ENCODE assay signal across 12 mouse cellular contexts in the genomic region with DNA sequence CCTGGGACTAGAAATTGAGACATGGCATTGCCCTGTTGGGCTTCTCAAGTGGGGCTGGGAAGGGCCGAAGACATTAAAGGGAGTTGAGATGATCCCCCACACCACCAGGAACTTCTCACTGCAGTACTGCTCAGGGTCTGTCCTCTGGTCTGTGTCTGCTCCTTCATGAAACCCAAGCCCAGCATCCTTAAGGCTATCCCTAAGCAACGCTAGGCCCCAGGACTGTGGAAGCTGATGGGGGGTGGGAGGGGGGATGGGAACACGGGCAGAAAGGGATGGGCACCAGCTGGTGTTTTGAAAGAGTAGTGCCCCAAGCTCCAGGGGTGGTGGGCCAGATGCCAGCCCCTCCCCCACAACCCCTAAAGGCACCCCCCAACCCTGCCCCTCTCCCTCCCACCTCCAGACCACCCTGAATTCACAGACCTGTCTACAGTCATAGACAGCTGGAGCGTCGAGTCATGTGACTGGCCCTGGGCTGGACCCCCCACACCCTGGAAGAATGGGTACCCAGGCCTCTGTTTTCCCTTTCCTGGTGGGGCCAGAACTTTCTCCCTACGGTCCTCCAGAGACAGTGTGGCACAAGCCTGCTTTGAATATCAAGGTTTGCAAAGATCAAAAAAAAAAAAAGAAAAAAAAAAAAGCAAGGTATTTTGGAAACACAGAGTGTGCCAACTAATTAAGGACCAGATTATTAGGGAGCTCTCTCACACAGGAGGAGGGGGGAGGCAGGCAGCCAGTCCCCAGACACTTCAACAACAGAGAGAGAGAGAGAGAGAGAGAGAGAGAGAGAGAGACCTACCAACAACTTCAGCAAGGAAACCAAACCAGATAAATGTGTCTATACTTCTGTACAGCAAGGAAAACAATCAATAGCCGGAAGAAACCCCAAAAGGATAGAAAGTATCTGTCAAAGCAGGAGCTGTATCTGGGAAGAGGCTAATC.
DNase-seq lines count a peak whose midpoint lies in the region; ATAC-seq lines count a peak whose summit lies in the region.
"Had no signal": no experiment of that assay in that cellular context is flagged by ENCODE, and none has a peak within 500 bp of the region (broad histone marks: within the 10 kb centered on the region; RNA-seq: fewer than 3 reads in every experiment).

No protein-coding gene starts in this region.

- H3K4me3 ChIP-seq in heart, embryonic 12.5 days, result no peak overlapping the region
- no peak overlapping the region for H3K4me3 ChIP-seq in limb, embryonic 10.5 days
- H3K4me3 ChIP-seq in liver, embryonic 12.5 days, result no peak overlapping the region

- WGBS in heart, embryonic 12.5 days, result 71% methylated on average over 7 of the region's 7 CpGs
- WGBS in limb, embryonic 10.5 days, result 73% methylated on average over 7 of the region's 7 CpGs
- WGBS in liver, embryonic 12.5 days (ENCODE audit: insufficient replicate concordance), result 66% methylated on average over 7 of the region's 7 CpGs

- peaks cover 9% of the 10 kb centered on the region; the same call in 1 of the 2 replicates for H3K4me1 ChIP-seq in heart, embryonic 12.5 days (replicated peaks)
- H3K4me1 ChIP-seq in limb, embryonic 10.5 days, result peaks cover 21% of the 10 kb centered on the region
- H3K4me1 ChIP-seq in liver, embryonic 12.5 days, result no peaks in the 10 kb centered on the region

- H3K36me3 ChIP-seq in heart, embryonic 12.5 days, result no peaks in the 10 kb centered on the region
- no peaks in the 10 kb centered on the region for H3K36me3 ChIP-seq in limb, embryonic 10.5 days
- H3K36me3 ChIP-seq in liver, embryonic 12.5 days, result no peaks in the 10 kb centered on the region

- no peak overlapping the region for H3K4me2 ChIP-seq in heart, embryonic 12.5 days
- no peak overlapping the region for H3K4me2 ChIP-seq in liver, embryonic 12.5 days

- no peaks in the 10 kb centered on the region for H3K9me3 ChIP-seq in heart, embryonic 12.5 days (replicated peaks)
- H3K9me3 ChIP-seq in limb, embryonic 10.5 days (replicated peaks), result no peaks in the 10 kb centered on the region
- no peaks in the 10 kb centered on the region for H3K9me3 ChIP-seq in liver, embryonic 12.5 days (replicated peaks)

- H3K27me3 ChIP-seq in heart, embryonic 12.5 days (replicated peaks), result no peaks in the 10 kb centered on the region
- no peaks in the 10 kb centered on the region for H3K27me3 ChIP-seq in limb, embryonic 10.5 days (ENCODE audit: low read depth, poor library complexity, severe bottlenecking)
- H3K27me3 ChIP-seq in liver, embryonic 12.5 days (replicated peaks), result no peaks in the 10 kb centered on the region

- DNase-seq in heart, postnatal 4 days, result no peak
- DNase-seq in retina, postnatal 1 day, result peak; percentile 52
- DNase-seq in retina, embryonic 14.5 days (ENCODE audit: low spot score), result no peak
- DNase-seq in limb, embryonic 10.5 days (ENCODE audit: low spot score), result no peak
- no peak for DNase-seq in layer of hippocampus, postnatal 36 days
- DNase-seq: adrenal gland, adult 2 months; kidney, adult 9 months; thymus, adult 18-20 months had no signal

- H3K9ac ChIP-seq in heart, embryonic 12.5 days, result no peak overlapping the region
- no peak overlapping the region for H3K9ac ChIP-seq in liver, embryonic 12.5 days

- no peak overlapping the region for H3K27ac ChIP-seq in heart, embryonic 12.5 days (ENCODE audit: poor library complexity, severe bottlenecking)
- peak overlapping the region; percentile 61 for H3K27ac ChIP-seq in limb, embryonic 10.5 days
- no peak overlapping the region for H3K27ac ChIP-seq in liver, embryonic 12.5 days
- H3K27ac ChIP-seq: macrophage had no signal

- 0 out of 2 replicates have a peak, but pooled peaks have one; percentile 34 for ATAC-seq in heart, embryonic 12.5 days (ENCODE audit: insufficient number of reproducible peaks, low FRiP score)
- ATAC-seq in liver, embryonic 12.5 days, result no peak
- no peak for ATAC-seq in megakaryocyte, adult 5-6 weeks (ENCODE audit: poor library complexity, severe bottlenecking)
